Mouse (Mus musculus) gastrocnemius, adult 2 months (tissue): ENCODE data around the gene Pgpep1l. TPM values are rescaled to one million over a fixed set of nuclear protein-coding genes. Genes with fewer than 3 reads are reported as not detected.
A peak's percentile ranks its signal among the peaks of the same experiment; 100 is the strongest.

Experiments used
- DNase-seq: peaks from one replicate; pipeline ENCODE4 v3.0.0; 2022
- H3K27ac ChIP-seq: fragments of 200-600 bp; 2 replicates; pipeline ENCODE4 v1.8.1; 2022; ENCODE audit warnings: mild to moderate bottlenecking
- H3K4me3 ChIP-seq: fragments of 200-600 bp; 2 replicates; pipeline ENCODE4 v1.8.1; 2022; ENCODE audit warnings: mild to moderate bottlenecking, moderate library complexity
- CTCF ChIP-seq: fragments of 200-600 bp; IDR thresholded peaks from 2 replicates; pipeline ENCODE4 v1.8.1; 2022; ENCODE audit warnings: antibody characterized with exemption, mild to moderate bottlenecking, moderate library complexity
- intact Hi-C: fragments of 180-260 bp; cut with DNase I; formaldehyde crosslinking; loops from one replicate; pipeline ENCODE4 v1.15.1; 2025
- total RNA-seq, 2 experiments: library from RNA; stranded (reverse); gene quantifications; 2 replicates each; pipeline ENCODE4 v1.2.3; 2021

Gene Pgpep1l
- total RNA-seq, 2 experiments from 2014 or later: 1.9 to 3.9 TPM

- peak; percentile 10; the same call in 1 of the 2 replicates for TF ChIP-seq CTCF
- DNase-seq: peak; percentile 94
- Histone ChIP-seq H3K4me3 (no peak overlapping the region), H3K27ac (peak overlapping the region; percentile 96)
- intact Hi-C loops: loop anchor here (5.0 kb wide), 2 partner anchors 87 to 263 kb away; partner anchors contain the start of gene Igf1r
These were observed 48.4 kb downstream of the Pgpep1l start for GRCm38 (mm10) chr7:68215522-68216070.

DNA sequence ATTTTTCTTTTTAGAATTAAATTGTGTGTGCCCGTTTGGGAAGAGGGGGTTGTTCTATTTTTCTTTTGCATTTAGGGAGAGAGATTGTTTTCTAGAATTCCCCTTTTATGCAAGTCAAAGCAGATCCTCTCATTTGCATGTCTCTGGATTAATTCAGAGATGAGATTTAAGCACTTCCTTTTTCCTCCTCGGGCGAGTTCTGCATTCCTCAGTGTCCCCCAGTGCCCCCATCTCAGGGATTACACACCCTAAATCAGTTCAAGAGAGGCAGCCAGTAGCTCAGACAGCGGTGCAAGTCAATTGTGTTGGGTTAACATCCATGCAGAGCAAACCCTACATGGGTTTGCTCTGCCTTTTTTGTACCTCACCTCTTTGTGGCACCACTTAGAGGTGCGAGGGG lies 50.2 kb downstream of the Pgpep1l start:
- Histone ChIP-seq H3K4me3 (no peak overlapping the region), H3K27ac (no peak overlapping the region)
- TF ChIP-seq CTCF: no peak
- no peak for DNase-seq
- intact Hi-C loops: no loop called here

DNA sequence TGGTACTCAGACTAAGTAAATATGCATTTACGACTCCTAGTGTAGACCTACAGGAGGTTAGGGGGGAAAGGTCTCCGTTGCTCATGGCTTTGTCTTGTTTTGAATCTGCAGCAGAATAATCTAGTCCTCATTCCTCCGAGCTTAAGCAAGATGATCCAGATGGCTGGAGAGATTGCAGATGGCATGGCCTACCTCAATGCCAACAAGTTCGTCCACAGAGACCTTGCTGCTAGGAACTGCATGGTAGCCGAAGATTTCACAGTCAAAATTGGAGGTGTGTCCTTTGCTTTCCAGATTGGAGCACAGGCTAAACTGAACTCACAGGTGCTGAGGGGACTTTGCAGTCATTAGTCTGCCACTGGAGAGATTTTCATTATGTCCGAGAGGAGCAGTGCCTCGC lies 52.1 kb downstream of the Pgpep1l start:
- Histone ChIP-seq H3K4me3 (no peak overlapping the region), H3K27ac (no peak overlapping the region)
- DNase-seq: no peak
- TF ChIP-seq CTCF: no peak
- intact Hi-C loops: no loop called here

- DNase-seq: no peak
- intact Hi-C loops: no loop called here
- TF ChIP-seq CTCF: no peak
These were observed 53.6 kb downstream of the Pgpep1l start for GRCm38 (mm10) chr7:68210417-68210816.

GRCm38 (mm10) chr7:68209039-68209438 lies 55.0 kb downstream of the Pgpep1l start:
- intact Hi-C loops: no loop called here
- H3K4me3 ChIP-seq: no peak overlapping the region
- no peak for DNase-seq
- no peak overlapping the region for H3K27ac ChIP-seq
- TF ChIP-seq CTCF: no peak

More at GRCm38 (mm10) chr7:68210417-68210816, 53.6 kb downstream of the Pgpep1l start:
- Histone ChIP-seq H3K27ac (no peak overlapping the region), H3K4me3 (no peak overlapping the region)

DNA sequence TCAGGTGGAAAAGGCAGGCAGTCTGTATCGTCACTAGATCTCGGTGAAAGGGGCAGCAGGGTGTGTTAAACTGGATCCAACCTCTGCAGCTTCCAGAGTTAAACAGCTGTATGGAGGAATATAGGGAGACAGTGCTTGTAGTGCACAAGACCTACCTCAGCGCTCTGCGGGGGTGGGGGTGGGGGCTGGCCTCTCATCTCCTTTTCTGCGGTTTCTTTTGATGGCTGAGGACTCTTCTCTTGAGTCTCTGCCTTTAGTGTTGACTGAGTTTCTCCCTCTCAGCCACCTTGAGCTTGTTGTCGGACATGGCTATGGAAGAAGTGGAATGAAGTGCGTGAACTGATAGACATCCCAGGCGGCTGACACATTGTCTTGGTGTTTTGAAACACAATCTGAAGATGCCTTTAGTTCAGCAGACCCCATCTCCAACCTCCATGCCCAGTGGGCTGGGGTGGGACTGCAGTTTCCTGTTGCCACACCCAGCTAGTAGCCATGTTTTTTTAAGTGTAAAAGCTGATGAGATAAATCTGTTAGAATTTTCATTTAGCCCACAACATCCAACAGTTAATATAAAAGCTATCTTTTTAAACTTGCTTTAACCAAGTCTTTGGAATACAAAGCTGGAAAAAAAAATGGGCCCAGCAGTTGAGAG lies 58.1 kb downstream of the Pgpep1l start:
- no peak for DNase-seq
- intact Hi-C loops: no loop called here
- TF ChIP-seq CTCF: no peak
- H3K4me3 ChIP-seq: no peak overlapping the region
- H3K27ac ChIP-seq: no peak overlapping the region

GRCm38 (mm10) chr7:68199609-68200008 lies 64.4 kb downstream of the Pgpep1l start:
- DNase-seq: no peak
- intact Hi-C loops: no loop called here
- no peak overlapping the region for H3K27ac ChIP-seq
- H3K4me3 ChIP-seq: no peak overlapping the region
- no peak for TF ChIP-seq CTCF

- no peak overlapping the region for H3K27ac ChIP-seq
- TF ChIP-seq CTCF: no peak
- H3K4me3 ChIP-seq: no peak overlapping the region
- no peak for DNase-seq
- intact Hi-C loops: no loop called here
These were observed 69.9 kb downstream of the Pgpep1l start for GRCm38 (mm10) chr7:68193958-68194695.

- no peak for TF ChIP-seq CTCF
- H3K4me3 ChIP-seq: no peak overlapping the region
- H3K27ac ChIP-seq: no peak overlapping the region
- DNase-seq: no peak
- intact Hi-C loops: no loop called here
These were observed 74.2 kb downstream of the Pgpep1l start for GRCm38 (mm10) chr7:68189691-68190456.

GRCm38 (mm10) chr7:68189211-68189610 lies 74.8 kb downstream of the Pgpep1l start:
- DNase-seq: no peak
- intact Hi-C loops: no loop called here
- Histone ChIP-seq H3K27ac (no peak overlapping the region), H3K4me3 (no peak overlapping the region)
- no peak for TF ChIP-seq CTCF

Other genes starting within 250 kb of the Pgpep1l start
- gene Fam169b, start 9.6 kb upstream of the Pgpep1l start, total RNA-seq: under 1 TPM in 1 of 2 experiments, not detected in 1; 0.08 TPM